Mouse (Mus musculus) G1E (cell line): ENCODE results near the gene Erc2. TPM values are rescaled to one million over a fixed set of nuclear protein-coding genes. Genes with fewer than 3 reads are reported as not detected.

Experiments used
- ATAC-seq: 2 replicates; pipeline ENCODE4 v1.8.0; 2016; ENCODE audit warnings: mild to moderate bottlenecking; ENCODE audit not compliant: insufficient number of reproducible peaks, poor library complexity, low FRiP score, severe bottlenecking; ENCODE audit errors: extremely low read depth
- DNase-seq: peaks from one replicate; pipeline ENCODE4 v3.0.0; 2012; ENCODE audit warnings: low spot score
- H3K27me3 ChIP-seq: 2 replicates; pipeline ENCODE4 v1.6.1; 2012; ENCODE audit warnings: mild to moderate bottlenecking, low read length, inconsistent platforms; ENCODE audit not compliant: insufficient read depth
- H3K36me3 ChIP-seq: replicated peaks from 2 replicates; pipeline ENCODE3; 2012; ENCODE audit warnings: mild to moderate bottlenecking, inconsistent platforms
- H3K4me1 ChIP-seq: 2 replicates; pipeline ENCODE4 v1.6.1; 2012; ENCODE audit warnings: low read depth, low read length, inconsistent platforms, mixed read lengths; ENCODE audit not compliant: insufficient read depth
- H3K4me3 ChIP-seq: 2 replicates; pipeline ENCODE4 v1.5.1; 2012; ENCODE audit warnings: low read depth, mild to moderate bottlenecking, inconsistent platforms, low read length, moderate library complexity, mixed read lengths
- H3K9me3 ChIP-seq: replicated peaks from 2 replicates; pipeline ENCODE4 v1.6.1; 2012; ENCODE audit warnings: inconsistent platforms
- CTCF ChIP-seq: IDR thresholded peaks from 2 replicates; pipeline ENCODE4 v1.5.1; 2012; ENCODE audit warnings: low read depth, low read length, inconsistent platforms, mixed read lengths
- GATA1 ChIP-seq: IDR thresholded peaks from 2 replicates; pipeline ENCODE4 v1.6.1; 2012; ENCODE audit warnings: borderline replicate concordance, low read length, inconsistent platforms, mixed read lengths
- GATA2 ChIP-seq: IDR thresholded peaks from 2 replicates; pipeline ENCODE4 v1.6.1; 2012; ENCODE audit warnings: low read depth, low read length, inconsistent platforms, borderline replicate concordance
- POLR2AphosphoS5 ChIP-seq: IDR thresholded peaks from 2 replicates; pipeline ENCODE4 v1.6.1; 2012; ENCODE audit warnings: low read depth, low read length, inconsistent platforms; ENCODE audit not compliant: insufficient replicate concordance
- TAL1 ChIP-seq: conservative IDR thresholded peaks from 2 replicates; pipeline ENCODE4 v1.6.1; 2012; ENCODE audit warnings: low read depth, low read length, inconsistent platforms, mixed read lengths
- polyA plus RNA-seq: library from polyadenylated mRNA; stranded (reverse); fragments of >175 nt; gene quantifications from 2 replicates; pipeline ENCODE4 v1.2.3, GENCODE M21; 2012
- total RNA-seq, 2 experiments: library from RNA; stranded (forward) in 1 of 2; stranded (reverse) in 1 of 2; fragments of 200-1000 nt in 1 of 2; fragments of >200 nt in 1 of 2; fragmentation: Nextera tagmentation in 1 of 2; gene quantifications; 2 replicates each; pipeline ENCODE4 v1.2.3; 2014 to 2017

Gene Erc2
- total and polyA plus RNA-seq, 3 experiments = 0.49 TPM; not detected in 2

DNA sequence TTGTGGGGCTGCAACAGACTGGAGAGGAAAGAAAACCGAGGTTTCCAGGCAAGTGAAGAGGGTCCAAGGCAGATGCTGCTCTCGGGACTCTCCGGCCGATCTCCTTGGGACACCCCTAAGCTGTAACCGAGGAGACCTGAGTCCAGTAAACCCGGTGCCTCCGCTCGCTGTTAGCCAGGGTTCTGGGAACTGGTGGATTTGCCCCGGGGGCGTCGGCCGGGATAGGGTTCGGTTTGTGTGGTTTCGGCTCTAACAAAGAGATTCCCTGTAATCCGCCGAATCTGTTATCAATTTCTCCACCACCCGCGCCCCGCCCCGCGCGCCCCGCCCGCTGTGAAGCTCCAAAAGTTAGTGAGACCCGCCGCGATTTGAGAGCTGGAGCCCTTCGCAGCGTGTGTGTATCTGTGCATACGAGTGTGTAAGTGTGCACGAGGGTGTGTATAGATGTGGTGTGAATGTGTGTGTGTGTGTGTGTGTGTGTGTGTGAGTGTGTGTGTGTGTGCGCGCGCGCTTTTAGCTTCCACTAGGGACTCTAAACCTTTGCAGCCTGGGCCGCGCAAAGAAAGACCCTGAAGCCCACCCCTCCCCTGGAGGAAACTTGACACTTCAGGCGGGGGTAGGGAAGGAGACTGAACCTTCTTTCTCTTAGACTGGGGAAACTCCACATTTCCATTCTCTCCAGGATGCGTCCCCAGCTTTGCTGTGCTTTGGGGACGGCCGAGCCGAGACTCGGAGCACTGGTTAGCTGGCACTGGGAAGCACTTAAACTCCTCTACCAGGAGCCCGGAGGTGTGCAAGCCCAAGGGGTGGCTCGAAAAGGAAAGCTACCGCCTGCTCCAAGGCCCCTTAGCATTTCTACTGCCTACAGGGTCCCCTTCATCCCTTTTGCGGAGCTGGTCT is 887.5 kb downstream of the Erc2 start:
- Histone ChIP-seq H3K36me3 (no peaks in the 10 kb centered on the region), H3K4me3 (no peak overlapping the region), H3K9me3 (peaks cover 61% of the 10 kb centered on the region), H3K27me3 (no peaks in the 10 kb centered on the region), H3K4me1 (no peaks in the 10 kb centered on the region)
- TF ChIP-seq POLR2AphosphoS5 (no peak), GATA2 (no peak), GATA1 (no peak), TAL1 (no peak), CTCF (no peak)
- DNase-seq = no peak
- ATAC-seq = no peak

GRCm38 (mm10) chr14:28510341-28511028 is 888.3 kb downstream of the Erc2 start:
- H3K27me3 ChIP-seq = no peaks in the 10 kb centered on the region
- H3K9me3 ChIP-seq = peaks cover 57% of the 10 kb centered on the region
- ATAC-seq = no peak
- DNase-seq = no peak
- H3K36me3 ChIP-seq = no peaks in the 10 kb centered on the region
- no peaks in the 10 kb centered on the region for H3K4me1 ChIP-seq
- no peak overlapping the region for H3K4me3 ChIP-seq
- no peak for TF ChIP-seq TAL1
- no peak for TF ChIP-seq POLR2AphosphoS5
- TF ChIP-seq GATA2 = no peak
- TF ChIP-seq CTCF = no peak
- TF ChIP-seq GATA1 = no peak

GRCm38 (mm10) chr14:28511029-28511651 is 888.9 kb downstream of the Erc2 start:
- ATAC-seq (no peak), DNase-seq (no peak)
- TF ChIP-seq GATA1 (no peak), TAL1 (no peak), POLR2AphosphoS5 (no peak), CTCF (no peak), GATA2 (no peak)
- Histone ChIP-seq H3K4me1 (no peaks in the 10 kb centered on the region), H3K27me3 (no peaks in the 10 kb centered on the region), H3K9me3 (peaks cover 50% of the 10 kb centered on the region), H3K36me3 (no peaks in the 10 kb centered on the region), H3K4me3 (no peak overlapping the region)

DNA sequence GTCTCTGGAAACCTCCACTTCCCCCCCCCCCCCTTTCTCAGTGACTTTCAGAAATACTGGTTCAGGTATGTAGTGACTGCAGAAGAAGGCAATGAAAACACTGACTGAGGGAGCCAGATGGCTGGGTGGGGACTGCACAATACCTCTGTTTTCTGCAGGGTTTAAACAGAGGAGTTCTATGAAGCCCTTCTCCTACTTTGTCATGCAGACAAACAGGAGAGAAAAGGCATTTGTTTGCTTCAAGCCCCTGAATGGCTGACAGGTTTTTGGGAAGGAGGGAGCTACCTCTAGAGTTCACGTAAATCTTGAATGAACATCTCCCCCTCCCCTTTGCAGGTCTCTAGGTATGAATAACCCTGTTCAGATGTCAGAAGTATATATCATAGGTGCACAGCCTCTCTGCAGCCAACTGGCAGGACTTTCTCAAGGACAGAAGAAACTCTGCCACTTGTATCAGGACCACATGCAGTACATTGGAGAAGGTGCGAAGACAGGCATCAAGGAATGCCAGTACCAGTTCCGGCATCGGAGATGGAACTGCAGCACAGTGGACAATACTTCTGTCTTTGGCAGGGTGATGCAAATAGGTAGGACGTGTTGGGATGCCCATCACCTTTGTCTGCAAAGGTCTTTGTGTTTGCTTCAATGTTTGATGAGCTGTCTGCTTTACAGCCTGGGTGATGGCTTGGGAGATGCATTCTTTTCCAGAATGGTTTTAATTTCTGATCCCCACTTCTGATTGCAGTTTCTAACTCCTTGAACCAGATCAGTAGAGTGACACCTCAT is 890.8 kb downstream of the Erc2 start:
- no peaks in the 10 kb centered on the region for H3K36me3 ChIP-seq
- ATAC-seq = no peak
- peaks cover 45% of the 10 kb centered on the region for H3K9me3 ChIP-seq
- H3K4me1 ChIP-seq = no peaks in the 10 kb centered on the region
- DNase-seq = no peak
- H3K4me3 ChIP-seq = no peak overlapping the region
- TF ChIP-seq GATA1 (no peak), GATA2 (no peak), POLR2AphosphoS5 (no peak), TAL1 (no peak), CTCF (no peak)
- no peaks in the 10 kb centered on the region for H3K27me3 ChIP-seq

- no peak overlapping the region for H3K4me3 ChIP-seq
- no peaks in the 10 kb centered on the region for H3K27me3 ChIP-seq
- peaks cover 41% of the 10 kb centered on the region for H3K9me3 ChIP-seq
- DNase-seq (no peak), ATAC-seq (no peak)
- H3K36me3 ChIP-seq = no peaks in the 10 kb centered on the region
- TF ChIP-seq POLR2AphosphoS5 (no peak), GATA2 (no peak), GATA1 (no peak), CTCF (no peak), TAL1 (no peak)
- H3K4me1 ChIP-seq = no peaks in the 10 kb centered on the region
Observed at GRCm38 (mm10) chr14:28514171-28514570, 891.9 kb downstream of the Erc2 start.
